Mouse (Mus musculus) heart, postnatal 36 days (tissue): ENCODE results near the gene Shc4. TPM values are rescaled to one million over a fixed set of nuclear protein-coding genes. Genes with fewer than 3 reads are reported as not detected.

ENCODE experiments used
- DNase-seq, 2 experiments: peaks; one replicate each; pipeline ENCODE4 v3.0.0; 2021 to 2022
- intact Hi-C: fragments of 180-260 bp; cut with DNase I; formaldehyde crosslinking; loops from one replicate; pipeline ENCODE4 v1.15.1; 2025
- total RNA-seq, 2 experiments: library from RNA; stranded (reverse); gene quantifications; 2 replicates each; pipeline ENCODE4 v1.2.3; 2021

Shc4 gene
- total RNA-seq, 2 experiments from 2014 or later: 0.42 to 0.51 TPM

DNA sequence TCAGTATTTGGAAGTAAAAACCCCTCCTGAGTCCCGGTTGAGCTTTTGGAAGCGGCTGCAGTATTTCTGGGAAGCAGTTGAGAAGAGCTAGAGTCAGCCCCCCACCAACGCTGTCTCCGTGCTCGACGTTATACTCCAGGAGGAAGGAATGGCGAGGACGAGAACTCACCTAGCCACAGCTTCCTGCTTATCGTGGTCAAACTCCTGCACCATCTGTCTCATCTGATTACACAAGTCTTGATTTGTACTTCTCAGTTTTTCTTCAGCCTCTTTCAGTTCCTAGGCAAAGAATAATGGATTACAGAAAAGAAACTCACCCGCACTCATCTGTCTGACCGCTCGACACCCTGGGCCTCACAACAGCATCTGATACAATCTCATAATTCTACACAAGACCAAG, 134.7 kb downstream of the Shc4 start:
- no peak for DNase-seq
- intact Hi-C loops: no loop called here

- no peak for DNase-seq
- intact Hi-C loops: no loop called here
Measured at GRCm38 (mm10) chr2:125581081-125581480, 142.9 kb downstream of the Shc4 start.

- DNase-seq: no peak
- intact Hi-C loops: no loop called here
Measured at GRCm38 (mm10) chr2:125577670-125578069, 146.3 kb downstream of the Shc4 start.

Other genes with a start within 250 kb of the Shc4 start
- gene Gm9913, start 219.1 kb downstream of the Shc4 start, total RNA-seq: under 1 TPM; 0.11 to 0.14 TPM
- gene Fbn1, start 216.2 kb downstream of the Shc4 start, total RNA-seq: 10 to 100 TPM; 58.3 to 66.6 TPM
- gene Cep152, start 99.0 kb downstream of the Shc4 start, total RNA-seq: 1 to 10 TPM; 1.4 TPM
- 10 to 100 TPM; 52.2 to 58.0 TPM for gene Eid1, start 51.1 kb downstream of the Shc4 start, total RNA-seq
- 10 to 100 TPM; 28.1 to 30.0 TPM for gene Secisbp2l, start 58.7 kb upstream of the Shc4 start, total RNA-seq
- gene Galk2, start 135.0 kb upstream of the Shc4 start, total RNA-seq: 10 to 100 TPM; 11.0 to 11.8 TPM
- gene Cops2, start 135.0 kb upstream of the Shc4 start, total RNA-seq: 10 to 100 TPM; 86.5 to 91.6 TPM